ENCODE assay signal across 14 mouse cellular contexts in genomic region chr11:118760296-118760988, GRCm38 (mm10).
DNase-seq lines count a peak whose midpoint lies in the region; ATAC-seq and TF ChIP-seq lines count a peak whose summit lies in the region.
"Had no signal": no experiment of that assay in that cellular context is flagged by ENCODE, and none has a peak within 500 bp of the region (broad histone marks: within the 10 kb centered on the region; RNA-seq: fewer than 3 reads in every experiment).

No protein-coding gene starts in this region.

- WGBS in forebrain, embryonic 14.5 days = 76% methylated on average over 12 of the region's 12 CpGs
- WGBS in midbrain, embryonic 13.5 days = 79% methylated on average over 12 of the region's 12 CpGs

- no peaks in the 10 kb centered on the region for H3K36me3 ChIP-seq in G1E (replicated peaks)
- no peaks in the 10 kb centered on the region for H3K36me3 ChIP-seq in forebrain, embryonic 14.5 days (ENCODE audit: control insufficient read depth, insufficient read depth, low read length)
- H3K36me3 ChIP-seq in midbrain, embryonic 13.5 days = no peaks in the 10 kb centered on the region
- H3K36me3 ChIP-seq: heart, embryonic 13.5 days; kidney, embryonic 15.5 days; limb, embryonic 13.5 days had no signal

- no peaks in the 10 kb centered on the region for H3K27me3 ChIP-seq in G1E (ENCODE audit: insufficient read depth, low read length)
- no peaks in the 10 kb centered on the region for H3K27me3 ChIP-seq in forebrain, embryonic 14.5 days (replicated peaks; ENCODE audit: control insufficient read depth, insufficient read depth, low read length)
- H3K27me3 ChIP-seq in midbrain, embryonic 13.5 days = no peaks in the 10 kb centered on the region
- H3K27me3 ChIP-seq: limb, embryonic 13.5 days had no signal

- no peaks in the 10 kb centered on the region for H3K4me1 ChIP-seq in G1E (ENCODE audit: insufficient read depth, low read depth, low read length)
- H3K4me1 ChIP-seq in forebrain, embryonic 14.5 days (ENCODE audit: control insufficient read depth, insufficient read depth, low read length) = peaks cover 12% of the 10 kb centered on the region
- peaks cover 8% of the 10 kb centered on the region; the same call in 1 of the 2 replicates for H3K4me1 ChIP-seq in midbrain, embryonic 13.5 days (replicated peaks)
- H3K4me1 ChIP-seq: heart, embryonic 13.5 days; kidney, embryonic 15.5 days; limb, embryonic 13.5 days had no signal

- H3K4me3 ChIP-seq in G1E (ENCODE audit: low read depth, low read length) = peak overlapping the region; percentile 40
- no peak overlapping the region for H3K4me3 ChIP-seq in forebrain, embryonic 14.5 days (ENCODE audit: low read depth, low read length)
- H3K4me3 ChIP-seq in midbrain, embryonic 13.5 days (replicated peaks) = no peak overlapping the region
- H3K4me3 ChIP-seq: heart, embryonic 13.5 days; kidney, embryonic 15.5 days; limb, embryonic 13.5 days had no signal

- TF ChIP-seq CTCF in G1E (IDR thresholded peaks at IDR 0.05; ENCODE audit: low read depth, low read length) = no peak

- ATAC-seq in G1E (ENCODE audit: extremely low read depth, insufficient number of reproducible peaks, low FRiP score, poor library complexity, severe bottlenecking) = no peak
- peak; percentile 67; the same call in 1 of the 2 replicates for ATAC-seq in forebrain, embryonic 14.5 days
- ATAC-seq in midbrain, embryonic 13.5 days = no peak
- no peak for ATAC-seq in erythroblast, adult 5-6 weeks (replicated peaks; ENCODE audit: low FRiP score, poor library complexity, severe bottlenecking)
- ATAC-seq: Patski had no signal

- no peak overlapping the region for H3K4me2 ChIP-seq in forebrain, embryonic 14.5 days (ENCODE audit: low read length)
- H3K4me2 ChIP-seq in midbrain, embryonic 13.5 days (replicated peaks) = no peak overlapping the region
- H3K4me2 ChIP-seq: heart, embryonic 13.5 days; kidney, embryonic 15.5 days; limb, embryonic 13.5 days had no signal

- DNase-seq in layer of hippocampus, adult 11-12 months (ENCODE audit: low spot score) = peak; percentile 61
- no peak for DNase-seq in layer of hippocampus, postnatal 14 days (ENCODE audit: low spot score in 2 of 2)
- DNase-seq in G1E (ENCODE audit: low spot score) = no peak
- DNase-seq in forebrain, embryonic 14.5 days (ENCODE audit: low spot score) = peak; percentile 67
- no peak for DNase-seq in B cell, adult 2 months
- DNase-seq: embryo, embryonic 11 days; gastrocnemius, postnatal 10 days; lung, adult 2 months had no signal

- peaks cover 99% of the 10 kb centered on the region for H3K9me3 ChIP-seq in G1E (replicated peaks)
- no peaks in the 10 kb centered on the region for H3K9me3 ChIP-seq in forebrain, embryonic 14.5 days (replicated peaks; ENCODE audit: control insufficient read depth, low read length)
- no peaks in the 10 kb centered on the region for H3K9me3 ChIP-seq in midbrain, embryonic 13.5 days
- H3K9me3 ChIP-seq: heart, embryonic 13.5 days; kidney, embryonic 15.5 days; limb, embryonic 13.5 days had no signal

- peak overlapping the region; percentile 79 for H3K27ac ChIP-seq in forebrain, embryonic 14.5 days (ENCODE audit: low read depth, low read length)
- peak overlapping the region; percentile 40; the same call in 1 of the 2 replicates for H3K27ac ChIP-seq in midbrain, embryonic 13.5 days
- H3K27ac ChIP-seq: heart, embryonic 13.5 days; kidney, embryonic 15.5 days; limb, embryonic 13.5 days had no signal

- no peak overlapping the region for H3K9ac ChIP-seq in forebrain, embryonic 14.5 days (ENCODE audit: low read length)
- no peak overlapping the region for H3K9ac ChIP-seq in midbrain, embryonic 13.5 days (replicated peaks)
- H3K9ac ChIP-seq: heart, embryonic 13.5 days; kidney, embryonic 15.5 days; limb, embryonic 13.5 days had no signal

Comparison
In these comparisons a context has a peak if more than half of its experiments do, and no peak if none do; other contexts are left out.
1. DNase-seq: peak in layer of hippocampus, adult 11-12 months (single experiment) and forebrain, embryonic 14.5 days (single experiment); none in layer of hippocampus, postnatal 14 days (0 of 2), G1E (single experiment) and B cell, adult 2 months (0 of 2).